Mouse (Mus musculus) adrenal gland, postnatal 14 days (tissue): ENCODE results near the gene Helz. TPM values are rescaled to one million over a fixed set of nuclear protein-coding genes. Genes with fewer than 3 reads are reported as not detected.
"Not testable (repeated sequence)": the region's sequence is repeated elsewhere in the genome, so short reads cannot be mapped to it uniquely, and the experiment has no call there.

Experiments
- DNase-seq: peaks from one replicate; pipeline ENCODE4 v3.0.0; 2021; ENCODE audit warnings: mixed read lengths
- total RNA-seq: library from RNA; stranded (reverse); gene quantifications from 2 replicates; pipeline ENCODE4 v1.2.3, GENCODE M21; 2021

Helz gene
- total RNA-seq, 1 experiment from 2014 or later: 30.3 TPM

DNA sequence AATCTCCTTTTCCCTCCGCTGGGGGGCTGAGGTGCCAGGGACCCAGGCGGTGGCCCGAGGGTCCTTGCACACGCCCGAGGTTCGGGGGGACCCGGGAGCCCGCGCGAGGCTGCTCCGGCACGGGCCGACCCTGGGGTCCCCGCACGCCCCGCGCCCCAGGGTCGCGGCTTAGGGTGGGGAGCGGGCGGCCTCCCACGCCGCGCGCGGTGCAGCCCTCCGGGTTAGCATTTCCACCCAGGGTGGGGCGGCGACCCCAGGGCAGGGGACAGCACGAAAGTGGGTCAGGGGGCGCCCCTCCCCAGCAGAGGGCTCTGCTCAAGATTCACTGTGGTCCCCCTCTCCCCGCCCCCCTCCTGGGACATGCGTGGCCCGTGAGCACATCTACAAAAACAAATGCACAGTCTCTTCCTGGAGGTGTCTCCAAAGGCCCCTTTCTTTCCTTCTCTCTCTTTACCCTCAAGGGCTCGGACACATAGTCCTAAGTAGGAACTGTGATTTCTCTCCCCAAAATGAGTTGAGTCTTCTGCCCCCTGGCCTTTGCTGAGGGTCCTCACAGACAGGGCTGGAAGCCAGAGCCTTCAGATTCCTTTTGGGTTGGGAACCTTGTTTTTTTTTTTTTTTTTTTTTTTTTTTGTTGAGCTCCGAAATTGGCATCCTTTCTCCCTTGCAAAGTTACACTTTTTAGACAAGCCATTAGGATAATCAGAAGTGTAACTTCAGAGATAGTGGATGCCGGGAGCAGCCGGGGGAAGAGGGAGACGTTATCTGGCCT, 660 bp downstream of the Helz start:
- peak; percentile 53 for DNase-seq

- no peak for DNase-seq
Measured at GRCm38 (mm10) chr11:107559874-107560273, 12.1 kb downstream of the Helz start.

DNA sequence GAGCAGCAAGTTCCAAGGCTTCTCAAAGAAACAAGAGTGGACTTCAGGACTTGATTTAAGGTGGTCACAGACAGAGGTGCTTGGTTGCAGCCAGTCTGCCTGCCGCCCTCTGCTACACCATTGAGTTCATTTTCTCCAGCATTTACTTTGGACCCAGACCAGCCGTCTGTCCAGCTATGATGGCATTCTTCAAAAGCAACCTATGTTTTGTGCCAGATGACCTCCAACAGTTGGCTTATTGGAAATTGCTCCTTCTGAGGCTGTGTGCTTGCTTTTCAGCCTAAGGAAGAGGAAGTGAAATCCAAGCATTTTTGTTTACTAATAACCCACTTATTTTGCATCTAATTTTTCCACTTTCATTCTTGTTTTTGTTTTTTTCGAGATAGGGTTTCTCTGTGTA, 19.7 kb downstream of the Helz start:
- DNase-seq: no peak

DNA sequence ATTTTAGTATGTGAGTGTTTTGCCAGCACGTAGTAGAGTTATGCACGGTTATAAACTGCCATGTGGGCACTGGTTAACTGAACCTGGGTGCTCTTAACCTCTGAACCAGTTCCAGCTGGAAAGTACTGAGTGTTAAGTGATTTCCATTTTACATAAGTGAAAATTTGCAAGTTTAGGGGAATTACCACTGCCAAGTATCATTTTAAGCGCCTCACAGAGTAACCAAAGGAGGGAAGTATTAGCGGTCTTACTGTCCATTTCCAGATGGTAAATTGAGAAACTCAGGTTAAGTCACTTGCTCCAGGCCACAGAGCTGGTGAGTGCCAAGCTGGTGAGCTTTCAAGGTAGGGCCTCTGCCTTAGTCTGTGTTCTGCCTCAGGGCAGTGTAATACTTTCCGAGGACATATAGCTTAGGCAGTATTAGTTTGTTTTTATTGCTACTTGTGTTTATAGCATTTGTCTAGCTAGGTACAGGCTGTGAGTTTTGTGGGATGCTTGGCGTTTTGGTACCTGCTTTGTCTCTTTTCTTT, 20.8 kb downstream of the Helz start:
- no peak for DNase-seq

- DNase-seq: not testable (repeated sequence)
Measured at GRCm38 (mm10) chr11:107570891-107571290, 23.2 kb downstream of the Helz start.

DNA sequence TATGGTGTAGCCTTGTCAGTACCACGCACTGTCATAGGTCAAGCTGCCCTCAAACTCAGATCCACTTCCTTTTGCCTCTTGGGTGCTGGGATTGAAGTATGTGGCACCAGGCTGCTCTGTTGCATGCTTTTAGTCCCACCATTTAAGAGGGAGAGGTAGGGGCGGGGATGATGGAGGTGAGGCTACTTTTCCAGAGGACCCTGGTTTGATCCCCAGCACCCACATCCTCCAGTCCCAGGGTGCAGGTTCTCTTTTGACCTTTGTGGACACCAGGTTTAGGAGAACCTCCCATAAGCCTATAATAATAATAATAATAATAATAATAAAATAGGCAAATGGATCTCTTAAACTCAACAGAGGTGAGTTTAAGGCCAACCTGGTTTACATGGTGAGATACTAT, 23.6 kb downstream of the Helz start:
- DNase-seq: no peak

DNA sequence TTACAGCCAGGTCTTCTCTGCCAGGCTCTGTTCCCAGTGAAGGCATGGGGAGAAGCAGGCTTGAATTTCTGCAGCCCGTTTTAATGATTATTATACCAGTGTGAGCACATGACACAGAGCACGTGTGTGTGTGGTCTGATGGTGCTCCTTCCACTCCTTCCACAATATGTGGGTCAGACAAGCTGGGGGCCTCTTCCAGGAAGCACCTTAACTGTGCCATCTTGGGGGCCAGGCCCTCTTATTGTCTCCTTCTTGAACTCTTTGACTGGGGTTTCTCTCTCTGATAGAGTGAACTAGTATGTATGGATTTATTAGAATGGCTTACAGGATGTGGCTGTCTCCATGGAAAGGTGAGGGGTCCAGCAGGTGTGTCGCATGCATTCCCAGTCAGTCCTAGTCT, 24.8 kb downstream of the Helz start:
- no peak for DNase-seq

- DNase-seq: peak; percentile 85
Measured at GRCm38 (mm10) chr11:107573061-107573692, 25.4 kb downstream of the Helz start.

DNA sequence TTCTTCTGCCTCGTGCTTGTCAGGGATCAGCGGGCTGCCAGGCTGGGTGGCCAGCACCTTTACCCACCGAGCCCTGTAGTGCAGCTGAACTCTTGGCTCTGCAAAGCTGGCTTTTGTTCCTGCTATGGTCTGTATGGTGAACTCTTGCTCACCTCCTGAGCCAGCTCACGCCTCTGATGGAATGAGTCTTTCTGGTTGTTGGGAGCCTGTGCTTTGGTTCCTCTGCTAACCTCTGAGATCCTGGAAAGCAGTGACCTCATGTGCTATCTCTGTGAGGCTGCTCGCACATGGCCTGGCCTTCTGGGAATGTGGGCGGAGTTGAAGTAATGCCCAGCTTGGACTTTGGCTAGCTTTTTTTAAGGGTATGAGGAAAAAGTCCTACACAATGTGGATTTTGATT, 26.1 kb downstream of the Helz start:
- DNase-seq: peak; percentile 78

GRCm38 (mm10) chr11:107574811-107575705, 27.3 kb downstream of the Helz start:
- peak; percentile 48 for DNase-seq

GRCm38 (mm10) chr11:107576186-107576585, 28.5 kb downstream of the Helz start:
- no peak for DNase-seq

DNA sequence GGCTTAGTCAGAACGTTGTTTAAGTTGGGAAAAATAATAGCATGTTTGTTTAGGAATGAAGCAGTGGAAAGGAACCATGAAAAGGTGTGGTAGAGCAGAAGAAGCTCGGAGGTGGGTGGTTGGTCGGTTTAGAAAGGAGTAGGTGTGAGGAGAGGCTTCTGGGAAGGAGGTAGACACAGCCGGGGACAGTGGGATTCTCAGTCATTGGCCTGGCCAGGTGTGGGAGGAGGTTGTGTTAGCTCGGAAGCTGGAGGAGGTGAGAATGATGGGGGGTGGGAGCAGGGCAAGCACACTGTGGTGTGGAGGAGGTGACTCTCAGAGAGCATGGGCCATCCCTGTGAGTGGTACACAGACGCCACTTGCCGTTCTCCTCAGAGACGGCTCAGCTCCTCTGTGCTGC, 29.7 kb downstream of the Helz start:
- DNase-seq: no peak

GRCm38 (mm10) chr11:107578226-107578625, 30.5 kb downstream of the Helz start:
- DNase-seq: no peak

DNA sequence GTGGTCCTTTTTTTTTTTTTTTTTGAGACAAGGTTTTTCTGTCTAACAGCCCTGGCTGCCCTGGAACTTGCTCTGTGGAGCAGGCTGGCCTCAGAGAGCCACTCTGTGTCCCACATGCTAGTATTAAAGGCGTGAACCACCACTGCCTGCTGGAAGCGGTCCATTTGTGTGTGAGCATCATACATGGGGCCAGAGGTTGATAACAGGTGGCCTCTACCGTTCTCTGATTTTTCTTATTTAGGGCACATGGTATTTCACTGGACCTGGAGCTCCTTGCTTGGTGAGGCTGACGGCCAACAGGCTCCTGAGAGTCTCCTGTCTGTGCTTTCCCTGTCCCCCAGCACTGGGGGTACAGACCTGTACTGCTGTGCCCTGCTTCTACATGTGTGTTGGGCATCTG, 33.1 kb downstream of the Helz start:
- DNase-seq: no peak

GRCm38 (mm10) chr11:107584660-107585451, 37.1 kb downstream of the Helz start:
- peak; percentile 14 for DNase-seq

- not testable (repeated sequence) for DNase-seq
Measured at GRCm38 (mm10) chr11:107586129-107586528, 38.4 kb downstream of the Helz start.

- no peak for DNase-seq
Measured at GRCm38 (mm10) chr11:107587141-107587540, 39.4 kb downstream of the Helz start.

- DNase-seq: no peak
Measured at GRCm38 (mm10) chr11:107592575-107592974, 44.8 kb downstream of the Helz start.

DNA sequence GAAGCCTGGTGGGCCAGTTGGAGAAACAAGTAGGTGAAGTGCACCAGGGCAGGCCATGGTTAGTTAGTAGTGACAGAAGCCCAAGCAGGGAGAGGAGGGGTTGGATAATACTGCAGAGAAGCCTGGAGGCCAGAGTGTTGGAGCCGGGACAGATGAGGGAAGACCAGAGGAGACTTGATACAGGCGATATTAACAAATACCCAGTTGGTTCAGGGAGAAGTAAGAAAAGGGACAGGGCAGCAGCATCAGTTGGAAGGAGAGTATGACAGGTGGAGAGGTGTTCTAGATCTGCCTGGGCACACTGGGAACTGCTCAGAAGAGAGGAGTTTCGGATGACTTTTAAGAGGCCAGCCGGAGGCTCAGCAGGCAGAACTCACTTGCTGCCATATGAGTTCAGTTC, 49.7 kb downstream of the Helz start:
- no peak for DNase-seq

DNA sequence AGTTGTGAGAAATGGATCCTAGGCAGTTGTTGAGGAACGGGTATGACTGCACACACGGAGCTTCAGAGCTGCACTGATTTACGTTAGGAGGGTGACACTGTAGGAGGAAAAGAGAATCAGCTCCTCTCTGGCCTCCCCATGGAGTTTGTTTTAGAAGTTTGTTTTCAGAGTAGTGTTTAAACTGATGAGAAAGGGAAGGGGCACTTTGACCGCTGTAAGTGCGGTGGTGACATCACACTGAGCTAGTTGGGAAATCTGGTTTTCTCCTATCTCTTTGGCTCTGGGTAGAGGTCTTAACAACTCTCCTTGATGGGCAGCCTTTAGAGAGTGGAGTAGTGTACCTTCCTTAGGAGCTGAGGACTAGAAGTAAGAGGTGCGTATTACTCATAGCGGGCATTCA, 58.0 kb downstream of the Helz start:
- DNase-seq: no peak

- DNase-seq: no peak
Measured at GRCm38 (mm10) chr11:107613906-107614305, 66.2 kb downstream of the Helz start.

DNA sequence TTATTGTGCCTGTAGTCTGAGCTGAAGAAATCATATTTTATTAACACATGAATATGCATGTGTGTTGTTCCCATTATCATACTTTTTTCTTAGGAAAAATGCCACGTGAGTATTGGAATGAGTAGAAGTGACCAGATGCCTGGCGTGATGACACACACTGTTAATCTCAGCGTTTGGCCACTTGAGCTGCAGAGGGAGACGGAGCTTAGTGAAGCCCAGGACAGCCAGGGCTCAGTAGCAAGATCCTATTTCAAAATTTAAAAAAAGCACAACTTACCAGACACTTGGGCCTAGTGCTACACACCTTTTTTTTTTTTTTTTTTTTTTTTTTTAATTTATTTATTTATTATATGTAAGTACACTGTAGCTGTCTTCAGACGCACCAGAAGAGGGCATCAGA, 68.0 kb downstream of the Helz start:
- DNase-seq: no peak
